Mouse (Mus musculus) ES-Bruce4 (cell line): ENCODE measurements around the gene Hoxd10.

Source experiments
- EP300 ChIP-seq: IDR thresholded peaks from 2 replicates; pipeline ENCODE4 v1.6.1; 2011; ENCODE audit warnings: low read depth, low read length; ENCODE audit not compliant: insufficient read depth
- POLR2A ChIP-seq: IDR thresholded peaks from one replicate; pipeline ENCODE4 v1.8.1; 2011; ENCODE audit warnings: low read length; ENCODE audit not compliant: insufficient read depth

GRCm38 (mm10) chr2:74652996-74653340 is 38.8 kb upstream of the Hoxd10 start:
- TF ChIP-seq POLR2A: no peak
- no peak for TF ChIP-seq EP300
